Mouse (Mus musculus) right cerebral cortex, postnatal 25 days (tissue): Measurements from ENCODE around the gene Hsd17b1.

Source experiments
- DNase-seq: peaks from one replicate; pipeline ENCODE4 v3.0.0; 2022

Hsd17b1 gene

GRCm38 (mm10) chr11:101078121-101078520, at the start of gene Hsd17b1:
Hsd17b1 (plus strand) TSS chr11:101078411.
- DNase-seq: no peak

DNA sequence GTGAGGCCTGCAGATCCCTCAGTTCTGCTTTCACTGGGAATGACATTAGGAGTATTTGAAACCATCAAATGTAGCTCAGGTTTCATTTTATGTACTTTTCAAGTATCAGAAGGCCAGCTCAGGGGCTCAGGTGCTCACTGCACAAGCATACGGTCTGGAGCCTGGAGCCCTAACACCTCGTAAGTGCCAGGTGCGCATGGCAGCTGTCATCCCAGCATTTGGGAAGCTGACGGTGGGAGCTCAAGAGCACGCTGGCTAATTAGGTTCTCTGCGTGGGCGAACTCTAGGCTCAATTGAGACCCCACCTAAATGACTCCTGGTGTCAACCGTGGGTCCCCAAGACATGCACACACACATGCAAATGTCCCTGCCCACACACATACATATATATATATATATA, 48.9 kb upstream of the Hsd17b1 start:
- DNase-seq: no peak

- DNase-seq: no peak
Measured at GRCm38 (mm10) chr11:101030136-101030807, 47.9 kb upstream of the Hsd17b1 start.

DNA sequence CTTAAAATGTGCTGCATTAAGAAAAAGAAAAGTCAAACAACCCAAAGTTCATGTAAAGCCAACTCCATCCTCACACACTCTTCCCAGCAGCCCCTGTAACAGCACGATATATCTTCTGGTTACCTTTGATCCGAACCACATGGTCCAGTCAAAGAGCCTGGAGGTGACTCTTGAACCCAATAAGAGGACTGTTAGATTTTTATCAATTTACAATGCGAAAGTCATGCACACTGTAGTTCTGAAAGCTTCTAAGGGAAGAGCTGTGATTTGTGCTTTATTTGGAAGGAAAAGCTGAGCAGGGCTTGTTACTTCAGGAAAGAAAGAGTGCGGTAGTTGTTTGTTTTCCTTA, 47.4 kb upstream of the Hsd17b1 start:
- no peak for DNase-seq

DNA sequence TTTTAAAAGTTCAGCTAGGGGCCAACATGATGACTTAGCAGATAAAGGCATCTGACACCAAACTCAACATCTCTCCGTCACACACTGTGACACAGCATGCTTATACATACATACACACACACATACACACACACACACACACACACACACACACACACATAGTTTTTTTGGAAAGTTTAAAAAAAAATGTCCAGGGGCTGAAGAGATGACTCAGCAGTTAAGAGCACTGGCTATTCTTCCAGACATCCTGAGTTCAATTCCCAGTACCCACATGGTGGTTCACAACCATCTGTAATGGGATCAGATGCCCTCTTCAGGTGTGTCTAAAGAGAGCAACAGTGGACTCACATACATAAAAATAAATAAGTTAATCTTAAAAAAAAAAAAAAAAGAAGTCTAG, 46.7 kb upstream of the Hsd17b1 start:
- no peak for DNase-seq

- no peak for DNase-seq
Measured at GRCm38 (mm10) chr11:101033856-101034500, 44.2 kb upstream of the Hsd17b1 start.

GRCm38 (mm10) chr11:101034614-101035327, 43.4 kb upstream of the Hsd17b1 start:
- DNase-seq: no peak

DNA sequence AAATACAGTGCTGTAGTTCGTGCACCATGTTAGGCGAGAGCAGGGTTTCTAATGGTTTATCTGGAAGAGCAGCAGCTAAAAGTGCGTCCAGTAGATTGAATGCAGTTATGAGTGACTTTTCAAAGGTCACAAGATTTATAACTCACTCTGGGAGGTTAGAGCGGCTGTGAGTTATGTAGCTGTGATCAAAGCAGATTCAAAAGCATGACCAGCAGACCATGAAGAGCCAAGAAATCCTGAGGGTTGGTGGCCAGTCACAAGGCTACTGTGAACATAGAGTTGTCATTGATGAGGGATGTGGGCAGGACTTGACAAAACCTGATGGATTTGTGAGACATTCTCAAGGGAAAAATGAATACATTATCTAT, 42.9 kb upstream of the Hsd17b1 start:
- DNase-seq: no peak

- no peak for DNase-seq
Measured at GRCm38 (mm10) chr11:101037795-101038194, 40.4 kb upstream of the Hsd17b1 start.

DNA sequence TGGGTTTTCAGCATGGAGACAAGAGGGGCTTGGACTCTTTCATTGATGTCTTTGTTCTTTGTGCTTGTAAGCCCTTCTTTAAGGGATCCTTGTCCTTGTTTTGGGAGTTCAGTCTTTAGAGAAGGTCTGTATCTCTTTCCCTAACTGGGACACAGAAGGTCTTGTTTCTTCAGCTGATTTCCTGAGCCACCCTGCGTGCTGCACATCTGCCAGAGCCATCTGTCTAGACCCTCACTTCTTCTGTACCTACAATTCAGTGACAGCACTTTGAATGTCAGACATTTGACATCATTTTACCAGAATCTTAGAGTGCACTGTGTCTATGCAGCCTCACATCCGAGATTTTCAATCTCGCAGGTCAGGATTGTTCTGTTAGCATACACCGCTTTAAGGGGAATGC, 32.4 kb upstream of the Hsd17b1 start:
- DNase-seq: no peak

DNA sequence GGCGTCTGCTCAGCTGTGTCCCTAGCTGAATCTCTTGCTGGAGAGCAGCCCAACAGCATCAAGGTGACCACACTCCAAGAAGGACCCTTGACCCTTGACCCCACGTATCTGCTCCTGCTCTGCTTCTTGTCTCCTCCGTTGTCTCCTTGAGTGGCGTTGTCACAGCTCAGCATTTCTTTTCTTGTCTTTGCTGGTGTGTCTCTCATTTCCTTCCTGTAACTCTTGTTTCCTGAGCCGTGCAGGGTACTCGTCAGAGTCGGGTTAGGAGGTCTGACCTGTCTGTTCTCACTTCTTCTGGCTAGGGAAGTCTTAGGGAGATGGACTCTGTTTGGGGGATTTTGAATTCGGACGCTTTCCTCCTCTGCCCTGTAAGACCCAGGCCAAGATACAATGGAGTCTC, 31.8 kb upstream of the Hsd17b1 start:
- DNase-seq: no peak

DNA sequence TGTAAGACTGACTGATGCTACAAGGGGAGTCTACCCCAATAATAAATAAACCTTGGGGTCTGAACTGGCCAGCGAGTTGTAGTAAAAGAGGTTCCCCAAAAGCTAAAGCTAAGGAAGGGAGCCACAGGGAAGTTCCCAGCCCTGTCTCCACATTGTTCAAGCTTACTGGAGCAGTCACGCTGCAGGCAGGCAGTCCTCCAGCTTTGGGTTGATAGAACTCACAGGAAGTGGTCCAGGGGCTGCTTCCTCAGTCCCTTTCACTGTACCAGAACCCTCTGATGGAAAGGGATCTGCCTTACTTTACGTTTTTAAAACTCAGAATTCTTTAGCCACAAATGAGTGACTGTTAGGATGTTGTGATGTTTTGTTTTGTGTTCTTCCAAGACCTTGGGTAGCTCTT, 30.7 kb upstream of the Hsd17b1 start:
- DNase-seq: no peak

GRCm38 (mm10) chr11:101050359-101050758, 27.9 kb upstream of the Hsd17b1 start:
- DNase-seq: no peak

GRCm38 (mm10) chr11:101051051-101051493, 27.1 kb upstream of the Hsd17b1 start:
- DNase-seq: no peak

- no peak for DNase-seq
Measured at GRCm38 (mm10) chr11:101051617-101052016, 26.6 kb upstream of the Hsd17b1 start.

DNA sequence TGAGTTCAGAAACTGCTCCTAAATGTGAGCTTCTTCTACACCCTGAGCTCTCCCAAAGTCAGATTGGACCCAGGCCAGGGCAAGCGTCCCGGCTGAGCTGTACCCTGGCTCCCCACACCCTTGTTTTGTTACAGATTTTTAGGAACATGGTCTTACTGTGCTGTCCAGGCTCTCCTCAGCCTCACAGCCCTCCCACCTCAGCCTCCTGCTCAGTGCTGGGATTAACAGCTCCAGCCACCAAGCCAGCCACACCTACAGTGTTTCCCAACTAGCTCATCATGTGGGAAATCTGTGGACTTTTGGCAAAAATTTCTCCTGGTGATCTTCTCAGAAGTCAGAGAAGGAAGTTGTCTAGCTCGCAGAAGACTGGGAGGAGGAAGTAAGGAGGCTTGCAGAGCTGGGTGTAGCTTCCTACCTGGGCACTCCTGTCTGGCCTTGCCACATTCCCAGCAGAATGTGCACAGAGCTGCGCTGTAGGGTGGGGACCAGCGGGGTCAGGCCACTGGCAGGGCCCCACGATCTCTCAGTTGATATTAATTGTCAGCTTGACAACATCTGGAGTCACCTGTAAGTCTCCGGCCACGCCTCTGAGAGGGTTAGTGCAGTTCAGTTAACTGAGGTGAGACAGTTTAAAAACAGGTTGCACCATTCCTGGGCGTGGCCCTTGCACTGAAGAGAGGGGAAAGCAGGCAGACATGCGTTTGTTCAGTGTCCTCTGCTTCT, 25.3 kb upstream of the Hsd17b1 start:
- DNase-seq: no peak

DNA sequence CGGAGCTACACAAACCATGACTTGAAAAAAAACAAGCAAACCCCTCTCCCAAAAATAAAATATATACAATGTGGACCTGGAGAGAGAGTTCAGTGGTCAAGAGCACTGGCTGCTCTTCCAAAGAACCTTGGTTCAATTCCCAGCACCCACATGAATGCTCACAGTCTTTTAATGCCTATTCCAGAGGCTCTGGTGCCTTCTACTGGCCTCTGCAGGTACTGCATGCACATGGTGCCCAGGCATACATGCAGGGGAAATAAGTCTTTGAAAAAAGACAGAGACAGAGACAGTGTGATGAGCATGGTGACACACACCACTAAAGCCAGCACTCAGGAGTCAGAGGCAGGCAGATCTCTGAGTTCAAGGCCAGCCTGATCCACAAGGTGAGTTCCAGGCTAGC, 24.2 kb upstream of the Hsd17b1 start:
- no peak for DNase-seq

GRCm38 (mm10) chr11:101055418-101055817, 22.8 kb upstream of the Hsd17b1 start:
- DNase-seq: no peak

DNA sequence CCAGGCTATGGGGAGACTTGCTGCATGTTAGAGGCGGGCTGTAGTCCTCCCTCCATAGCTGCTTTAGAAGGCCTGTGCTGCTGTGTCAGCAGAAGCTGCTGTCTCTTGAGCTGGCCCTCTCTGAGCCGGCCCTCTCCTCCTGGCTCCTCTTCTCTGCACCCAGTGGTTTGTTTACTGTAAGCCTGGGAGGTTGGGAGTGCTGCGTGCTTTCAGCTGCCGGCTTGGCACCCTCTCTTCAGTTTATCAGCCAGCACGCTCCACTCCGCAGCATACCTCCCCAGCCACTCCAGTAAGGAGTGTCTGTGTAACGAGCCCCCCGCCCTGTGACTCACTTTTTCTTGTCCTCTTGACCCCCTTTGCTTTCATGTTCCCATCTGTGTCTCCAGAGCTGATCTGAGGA, 21.3 kb upstream of the Hsd17b1 start:
- no peak for DNase-seq

DNA sequence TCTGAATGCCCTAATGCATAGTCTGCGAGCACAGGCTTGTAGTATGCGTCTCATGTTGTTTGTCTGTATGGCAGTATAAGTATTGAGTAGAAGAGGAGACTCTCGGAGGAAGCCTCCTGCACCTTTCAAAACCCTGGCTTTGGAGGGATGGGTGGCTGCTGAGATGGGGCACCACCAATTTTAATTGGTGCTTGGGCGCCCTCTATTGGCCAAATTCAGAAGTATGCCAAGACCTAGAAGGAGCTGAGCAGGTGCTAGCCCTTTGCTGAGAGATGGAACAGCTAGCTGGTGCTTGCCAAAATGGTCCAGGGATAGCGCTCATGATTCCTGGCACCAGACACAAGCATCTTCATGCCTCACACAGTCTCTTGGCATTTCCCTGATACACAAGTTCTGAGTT, 20.4 kb upstream of the Hsd17b1 start:
- peak; percentile 71 for DNase-seq

GRCm38 (mm10) chr11:101058726-101059125, 19.5 kb upstream of the Hsd17b1 start:
- no peak for DNase-seq

DNA sequence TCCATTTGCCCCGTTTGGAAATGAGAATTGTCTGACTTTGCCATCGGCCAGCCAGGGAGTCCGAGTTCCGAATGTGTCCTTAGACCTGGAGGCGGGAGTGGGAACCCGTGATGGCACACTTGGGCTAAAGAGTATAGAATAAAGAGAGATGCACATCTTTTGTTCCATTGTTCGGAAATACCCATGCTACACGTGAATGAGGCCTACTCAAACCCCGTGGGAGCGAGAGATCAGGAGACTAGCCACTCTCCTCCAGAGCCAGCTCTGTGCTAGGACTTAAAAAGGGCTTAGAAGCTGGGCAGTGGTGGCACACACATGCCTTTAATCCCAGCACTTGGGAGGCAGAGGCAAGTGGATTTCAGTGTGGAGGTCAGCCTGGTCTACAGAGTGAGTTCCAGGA, 18.7 kb upstream of the Hsd17b1 start:
- no peak for DNase-seq

DNA sequence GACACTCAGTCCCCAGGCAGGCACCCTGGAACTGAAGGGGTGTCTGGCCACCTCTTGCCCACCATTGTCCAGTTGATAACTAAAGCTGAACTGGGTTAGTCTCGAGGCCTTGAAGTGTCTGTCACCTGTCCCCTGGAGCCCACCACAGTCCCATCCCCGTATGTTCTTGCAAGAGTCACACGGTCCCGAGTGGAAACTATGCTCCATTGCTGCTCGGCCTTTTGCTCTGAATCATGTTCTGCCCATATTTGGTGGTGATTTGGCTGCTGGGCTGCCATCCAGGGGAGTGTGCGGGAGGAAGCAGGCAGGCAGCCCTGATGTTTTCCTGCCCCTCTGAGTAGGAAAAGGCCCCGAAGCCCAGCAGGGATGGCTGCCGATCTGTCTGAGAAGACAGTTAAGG, 18.1 kb upstream of the Hsd17b1 start:
- peak; percentile 70 for DNase-seq

DNA sequence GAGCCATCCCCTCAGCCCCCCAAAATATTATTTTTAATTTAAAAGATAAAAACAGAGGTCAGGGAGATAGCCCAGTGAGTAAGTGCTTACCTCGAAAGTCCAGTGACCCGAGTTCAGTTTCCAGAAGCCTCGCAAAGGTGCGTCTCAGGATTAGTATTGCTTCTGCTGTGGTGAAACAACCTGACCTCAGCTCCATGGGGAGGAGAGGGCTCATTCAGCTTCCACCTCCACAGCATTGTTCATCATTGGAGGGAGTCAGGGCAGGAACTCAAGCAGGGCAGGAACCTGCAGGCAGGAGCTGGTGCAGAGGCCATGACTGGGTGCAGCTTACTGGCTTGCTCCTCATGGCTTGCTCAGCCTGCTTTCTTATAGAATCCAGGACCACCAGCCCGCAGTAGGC, 17.2 kb upstream of the Hsd17b1 start:
- no peak for DNase-seq
